In genomic region chr16:78104246-78104645, GRCm38 (mm10) we compare ENCODE assay signal across 7 mouse cellular contexts.
"Had no signal": no experiment of that assay in that cellular context is flagged by ENCODE, and none has a peak within 500 bp of the region (broad histone marks: within the 10 kb centered on the region; RNA-seq: fewer than 3 reads in every experiment).

No protein-coding gene starts in this region.

- DNase-seq: kidney, adult 8-10 months; kidney, postnatal 25 days; liver; liver, embryonic 13.5 days; liver, postnatal 0 days; retina, postnatal 1 day; thymus, postnatal 36 days had no signal
